Mouse (Mus musculus) right cerebral cortex, postnatal 10 days (tissue): ENCODE results near the gene Arl5a.

Source experiments
- DNase-seq, 2 experiments: peaks; one replicate each; pipeline ENCODE4 v3.0.0; 2021; ENCODE audit warnings: low spot score in 2 of 2

The Arl5a gene

DNA sequence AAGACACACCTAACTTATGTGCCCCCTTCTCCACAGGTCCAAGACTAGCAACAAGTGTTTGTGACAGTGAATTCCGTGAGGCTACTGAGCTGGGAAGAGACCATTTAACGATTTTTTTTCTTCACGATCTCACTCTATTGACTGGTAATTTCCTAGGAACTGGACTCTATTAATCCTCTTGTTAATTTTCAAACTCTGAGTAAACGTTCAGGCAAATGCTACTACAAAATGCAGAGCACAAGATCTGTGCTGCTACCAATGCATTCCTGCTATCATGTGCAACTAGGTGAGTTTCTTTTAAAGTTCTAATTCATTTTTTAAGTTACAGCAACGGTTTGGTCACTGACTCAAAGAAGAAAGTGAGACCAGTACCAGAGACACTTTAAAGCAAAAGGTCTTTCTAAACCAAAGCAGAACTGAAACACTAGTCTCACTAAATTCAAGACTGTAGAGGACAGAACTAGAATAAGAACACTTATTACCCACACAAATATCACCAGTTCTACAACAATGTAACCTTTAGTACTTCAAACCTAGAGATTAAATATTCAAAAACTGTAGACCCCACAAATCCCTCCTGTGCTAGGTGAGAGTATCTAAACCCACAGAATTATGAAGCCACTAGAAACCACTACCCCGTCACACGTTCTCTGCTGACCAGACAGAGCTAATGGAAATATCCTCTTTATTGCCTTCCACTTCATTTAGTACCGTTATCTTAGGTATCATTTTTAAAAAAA is 1.7 kb downstream of the Arl5a start:
- DNase-seq: no peak

DNA sequence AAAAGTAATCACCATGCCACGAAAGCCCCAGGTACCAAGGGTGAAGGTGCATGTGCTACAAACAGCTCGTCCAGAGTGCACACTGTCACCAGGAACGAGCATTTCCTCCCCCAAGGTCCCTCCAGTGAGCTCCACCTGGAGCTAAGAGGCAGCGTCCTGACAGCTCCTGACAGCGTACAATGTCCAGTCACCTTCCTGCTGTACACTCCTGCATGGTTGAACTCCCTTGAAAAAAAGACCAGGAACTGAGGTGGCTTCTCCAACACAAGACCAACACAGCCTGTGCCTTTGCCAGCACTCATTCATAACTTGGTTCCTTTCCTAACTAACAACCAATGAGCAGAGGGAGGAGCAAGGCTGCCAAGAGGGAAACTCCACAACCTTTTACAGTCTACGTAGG is 3.5 kb downstream of the Arl5a start:
- DNase-seq: no peak

DNA sequence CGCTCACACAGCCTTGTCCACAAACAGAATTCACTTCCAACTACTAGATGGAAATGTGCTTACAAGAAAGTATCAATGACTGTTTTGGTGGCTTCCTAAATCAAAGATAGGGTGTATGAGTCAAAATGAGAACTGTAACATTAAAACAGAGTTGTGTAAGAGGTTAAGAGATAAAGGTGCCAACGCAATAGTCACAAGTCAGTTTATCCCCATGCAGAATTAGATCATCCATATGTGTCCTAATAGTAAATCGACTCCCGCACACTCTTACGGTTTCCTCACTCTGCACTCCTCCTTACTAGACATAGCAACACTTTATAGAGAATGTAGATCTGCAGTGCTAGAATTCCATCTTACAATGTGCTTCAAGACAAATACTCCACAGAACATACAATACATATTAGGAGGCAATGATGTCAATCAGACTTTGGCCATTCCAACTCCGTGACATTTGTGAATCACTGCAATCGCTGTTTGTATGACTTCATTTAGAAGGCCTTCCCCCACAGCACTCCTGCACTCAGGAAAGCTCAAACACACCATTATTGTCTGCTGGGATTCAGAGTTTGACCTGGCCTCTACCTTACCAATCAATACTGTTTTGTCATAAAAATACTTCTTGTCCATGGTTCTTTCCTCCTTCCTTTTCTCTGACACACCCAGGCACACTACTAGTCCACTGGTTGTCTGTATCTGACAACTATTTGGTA is 4.5 kb downstream of the Arl5a start:
- no peak for DNase-seq

DNA sequence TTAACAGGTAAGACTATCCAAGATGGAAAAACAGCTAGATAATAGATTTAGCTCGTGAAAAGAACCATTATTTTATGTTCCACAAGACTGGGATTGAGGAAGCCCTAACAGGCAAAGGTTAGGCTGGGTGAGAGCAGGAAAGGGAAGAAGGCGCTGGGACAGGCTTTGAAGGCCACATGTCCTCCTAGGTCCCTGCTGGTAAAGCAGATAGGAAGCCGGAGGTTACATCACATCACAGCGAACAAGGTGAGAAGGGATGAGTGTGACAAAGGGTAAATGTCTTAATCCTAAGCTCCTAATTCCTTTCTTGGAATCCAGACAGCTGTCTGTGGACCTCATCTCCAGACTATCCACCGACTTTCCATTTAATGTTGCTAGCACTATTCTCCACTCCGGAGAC is 5.4 kb downstream of the Arl5a start:
- DNase-seq: no peak

- no peak for DNase-seq
These were observed 12.1 kb downstream of the Arl5a start for GRCm38 (mm10) chr2:52412524-52413037.

DNA sequence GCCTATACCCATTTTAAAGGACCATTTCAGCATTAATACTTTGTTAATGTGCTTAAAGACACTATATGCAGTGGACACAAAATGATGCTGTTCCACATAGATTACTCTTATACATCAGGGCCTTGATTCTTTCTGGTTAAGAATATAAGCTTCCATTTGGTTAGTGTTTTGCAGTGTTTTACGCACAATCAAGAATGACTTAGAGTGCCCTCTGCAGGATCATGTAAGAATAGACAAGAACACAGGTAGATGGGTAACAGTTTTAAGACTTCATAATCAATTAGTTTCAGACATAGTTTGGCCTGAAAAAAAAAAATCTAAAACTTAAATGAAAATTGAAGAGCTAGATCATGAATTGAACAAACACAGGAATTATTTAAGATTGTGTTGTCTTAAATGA is 18.2 kb downstream of the Arl5a start:
- DNase-seq: no peak

- DNase-seq: no peak
These were observed 19.5 kb downstream of the Arl5a start for GRCm38 (mm10) chr2:52405238-52405637.

- DNase-seq: no peak
These were observed 30.2 kb downstream of the Arl5a start for GRCm38 (mm10) chr2:52394529-52394928.

- no peak for DNase-seq
These were observed 34.2 kb downstream of the Arl5a start for GRCm38 (mm10) chr2:52390415-52390975.

- DNase-seq: no peak
These were observed 34.7 kb downstream of the Arl5a start for GRCm38 (mm10) chr2:52389975-52390374.

DNA sequence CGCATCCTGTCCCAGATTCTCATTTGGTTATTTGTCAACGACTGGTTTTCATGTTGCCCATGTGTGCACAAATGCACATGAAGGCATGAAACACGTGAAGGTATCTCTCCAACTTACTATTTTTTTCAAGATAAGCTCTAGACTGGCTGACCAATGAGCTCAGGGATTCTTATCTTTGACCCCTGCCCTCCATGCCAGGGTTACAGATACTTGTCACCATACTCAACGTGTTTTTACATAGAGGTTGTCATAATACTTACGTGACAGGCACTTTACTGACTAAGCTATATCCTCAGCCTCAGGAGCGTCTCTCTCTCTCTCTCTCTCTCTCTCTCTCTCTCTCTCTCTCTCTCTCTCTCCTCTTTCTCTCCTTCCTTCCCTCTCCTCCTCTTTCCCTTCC is 38.2 kb downstream of the Arl5a start:
- DNase-seq: no peak

- no peak for DNase-seq
These were observed 38.7 kb downstream of the Arl5a start for GRCm38 (mm10) chr2:52386037-52386436.

GRCm38 (mm10) chr2:52378848-52379261 is 45.8 kb downstream of the Arl5a start:
- no peak for DNase-seq

GRCm38 (mm10) chr2:52378448-52378804 is 46.3 kb downstream of the Arl5a start, which contains the start of gene Neb:
TSS of gene Neb (minus strand) at chr2:52378474.
- DNase-seq: no peak

DNA sequence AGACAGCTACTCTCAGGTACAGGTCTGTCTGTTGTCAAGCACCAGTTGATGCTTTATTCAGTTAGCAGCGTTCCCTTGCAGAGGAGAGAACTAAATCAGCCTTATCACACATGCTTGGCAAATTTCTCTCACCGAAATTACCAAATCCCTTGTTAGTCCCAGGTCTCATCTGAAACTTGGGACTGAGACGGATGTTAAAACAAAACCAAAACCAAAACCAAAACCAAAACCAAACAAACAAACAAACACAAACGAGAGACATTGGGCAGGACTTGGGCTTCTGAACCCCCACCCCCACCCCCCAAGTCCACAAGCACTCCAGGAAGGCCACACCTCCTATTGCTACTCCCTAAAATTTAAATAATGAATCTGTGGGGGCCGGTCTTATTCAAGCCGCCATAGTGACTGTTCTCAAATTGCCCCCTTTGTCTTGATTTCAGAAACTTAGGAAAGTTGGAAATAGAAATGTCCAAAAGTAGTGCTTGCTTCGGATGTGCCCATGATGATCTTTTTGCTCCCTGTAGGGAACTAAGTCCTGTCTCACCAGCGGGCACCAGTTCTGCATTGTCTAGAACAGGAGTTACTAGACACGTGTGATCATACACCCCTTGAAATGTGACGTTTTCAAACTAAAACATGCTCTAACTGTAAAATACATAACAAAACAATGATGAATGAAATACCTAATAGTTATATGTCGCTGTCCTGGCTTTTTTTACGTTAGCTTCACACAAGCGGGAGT is 46.8 kb downstream of the Arl5a start:
- DNase-seq: no peak

DNA sequence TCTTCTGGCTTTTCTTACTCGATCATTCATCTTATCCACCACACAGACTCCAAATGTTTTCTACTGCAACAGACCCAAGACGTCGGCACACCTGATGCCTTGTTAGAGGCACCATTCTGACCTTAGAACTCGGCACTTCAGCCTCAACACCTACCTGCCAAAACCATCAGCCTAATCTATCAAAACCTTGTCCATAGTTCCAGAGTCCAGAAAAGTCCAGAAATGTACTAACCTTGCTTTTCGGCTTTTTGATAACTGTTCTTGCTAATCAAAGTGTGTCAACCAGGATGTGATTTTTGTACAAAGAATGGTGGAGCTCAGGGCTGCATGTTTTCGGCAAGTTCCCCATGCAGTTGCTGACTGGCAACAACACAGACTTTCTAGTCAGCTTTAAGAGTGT is 50.0 kb downstream of the Arl5a start:
- no peak for DNase-seq

GRCm38 (mm10) chr2:52372480-52372879 is 52.2 kb downstream of the Arl5a start:
- DNase-seq: no peak

- no peak for DNase-seq
These were observed 52.6 kb downstream of the Arl5a start for GRCm38 (mm10) chr2:52372080-52372479.

DNA sequence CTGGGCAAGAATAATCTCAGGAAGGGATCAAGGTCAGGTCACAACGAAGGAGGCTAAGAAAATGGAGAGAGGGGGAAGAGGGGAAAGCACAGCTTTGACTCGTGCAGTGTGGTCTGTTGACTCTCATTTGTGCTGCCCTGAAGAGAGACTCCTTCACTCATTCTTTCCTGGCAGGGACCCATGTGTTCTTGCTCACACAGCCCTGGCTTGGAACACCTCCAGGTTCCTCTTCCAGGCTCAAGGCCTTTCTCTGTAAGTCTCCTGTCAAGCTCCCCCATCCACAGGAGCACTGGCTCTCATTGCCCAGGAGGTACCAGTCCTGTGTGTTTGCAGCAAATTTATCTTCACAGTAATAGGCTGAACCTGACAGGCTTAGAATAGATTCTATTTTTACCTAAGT is 53.6 kb downstream of the Arl5a start:
- no peak for DNase-seq

- no peak for DNase-seq
These were observed 55.1 kb downstream of the Arl5a start for GRCm38 (mm10) chr2:52369622-52370021.

DNA sequence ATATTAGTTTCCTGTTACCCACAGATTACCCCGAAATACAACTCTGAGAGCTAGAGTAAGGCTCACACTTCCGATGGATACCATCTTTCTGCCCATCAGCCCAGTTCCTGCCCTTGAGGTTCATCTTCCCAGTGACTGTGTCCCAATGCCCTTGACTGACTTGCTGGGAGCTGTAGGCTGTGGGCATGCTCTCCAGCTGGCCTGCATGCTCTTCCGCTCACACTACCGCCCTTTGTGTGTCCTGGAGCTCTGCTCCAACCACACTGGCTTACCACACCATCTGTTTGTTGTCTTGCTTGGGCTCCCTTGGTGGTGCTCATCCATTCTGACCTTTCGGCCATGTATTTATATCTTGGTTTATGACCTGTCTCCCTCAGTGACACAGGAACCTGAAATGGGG is 57.0 kb downstream of the Arl5a start:
- DNase-seq: no peak

DNA sequence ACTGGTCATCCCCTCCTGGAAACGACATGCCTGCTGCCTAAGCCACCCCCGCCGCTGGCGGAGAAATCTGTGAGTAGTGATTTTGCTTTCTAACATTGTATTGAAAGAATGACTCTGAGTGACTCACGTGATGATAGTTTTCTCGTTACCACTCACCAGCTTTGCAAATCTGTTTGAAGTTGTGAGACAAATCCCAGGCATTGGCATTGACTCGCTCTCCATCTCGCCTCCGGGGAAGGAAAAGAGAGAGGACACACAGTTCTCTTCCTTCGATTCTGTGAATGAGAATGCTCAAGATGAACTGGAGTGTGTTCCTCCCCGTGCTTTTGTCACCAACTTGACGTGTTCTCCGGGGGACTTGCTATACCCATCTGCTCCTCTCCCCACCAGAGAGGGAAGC is 57.5 kb downstream of the Arl5a start:
- no peak for DNase-seq
